Mouse (Mus musculus) 3134 (cell line): Measurements from ENCODE around the gene Olfr699.
"Not testable (repeated sequence)": the region's sequence is repeated elsewhere in the genome, so short reads cannot be mapped to it uniquely, and the experiment has no call there.

ENCODE experiments used
- DNase-seq: peaks from one replicate; pipeline ENCODE4 v3.0.0-alpha.2; 2011; ENCODE audit warnings: low spot score; ENCODE audit not compliant: insufficient read length; ENCODE audit errors: extremely low read depth

The Olfr699 gene

DNA sequence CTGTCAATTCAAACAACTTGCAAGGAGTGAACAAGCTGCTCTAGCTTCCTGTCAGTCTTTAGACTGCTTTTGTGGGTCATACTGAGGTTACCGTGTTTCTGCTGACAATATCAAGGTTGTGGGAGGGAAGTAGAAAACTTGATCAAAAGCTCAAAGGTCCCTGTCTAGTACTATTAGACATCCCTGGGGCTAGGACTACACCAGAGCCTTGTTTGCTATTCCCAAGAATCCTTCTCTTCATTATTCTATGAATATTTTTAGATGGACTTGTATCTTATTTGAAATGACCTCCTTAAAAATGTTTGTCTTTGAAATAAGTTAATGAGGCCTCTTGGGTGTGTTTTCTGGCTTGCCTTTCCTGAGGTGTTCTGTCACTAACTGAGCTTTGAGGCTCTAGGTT, at the start of gene Olfr699:
Gene Olfr699, minus strand, starts transcription at position 101 of the 400 bp plus-strand sequence.
- no peak for DNase-seq

DNA sequence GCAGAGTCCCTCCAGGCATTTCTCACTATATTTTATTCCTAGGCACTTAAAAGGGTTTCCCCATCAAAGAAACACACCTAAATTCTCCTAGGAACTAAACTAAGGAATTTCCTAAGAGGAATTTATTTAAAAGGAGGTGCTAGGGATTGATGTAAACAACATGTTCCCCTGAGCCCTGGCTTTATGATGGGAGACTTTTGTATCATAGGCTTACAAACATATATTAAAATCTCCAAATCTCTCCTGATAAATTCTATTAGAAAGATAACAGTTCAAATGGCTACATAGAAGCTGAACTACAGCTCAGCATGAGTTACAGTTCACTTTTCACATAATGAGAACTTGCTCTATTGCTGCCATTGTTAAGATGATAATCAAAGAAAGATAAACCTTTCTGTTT, 40.8 kb upstream of the Olfr699 start, which contains the start of gene Olfr702:
Gene Olfr702, minus strand, starts transcription at position 101 of the 400 bp plus-strand sequence.
- no peak for DNase-seq

DNA sequence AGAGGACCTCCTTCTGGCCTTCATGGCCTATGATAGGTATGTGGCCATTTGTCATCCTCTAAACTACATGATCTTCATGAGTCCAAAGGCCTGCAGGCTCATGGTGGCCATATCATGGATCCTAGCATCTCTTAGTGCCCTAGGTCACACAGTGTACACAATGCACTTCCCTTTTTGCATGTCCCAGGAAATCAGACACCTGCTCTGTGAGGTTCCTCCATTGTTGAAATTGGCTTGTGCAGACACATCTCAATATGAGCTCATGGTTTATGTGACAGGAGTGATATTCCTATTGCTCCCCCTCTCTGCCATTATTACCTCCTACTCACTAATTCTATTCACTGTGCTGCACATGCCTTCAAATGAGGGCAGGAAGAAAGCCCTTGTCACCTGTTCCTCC, 25.4 kb upstream of the Olfr699 start:
- no peak for DNase-seq

DNA sequence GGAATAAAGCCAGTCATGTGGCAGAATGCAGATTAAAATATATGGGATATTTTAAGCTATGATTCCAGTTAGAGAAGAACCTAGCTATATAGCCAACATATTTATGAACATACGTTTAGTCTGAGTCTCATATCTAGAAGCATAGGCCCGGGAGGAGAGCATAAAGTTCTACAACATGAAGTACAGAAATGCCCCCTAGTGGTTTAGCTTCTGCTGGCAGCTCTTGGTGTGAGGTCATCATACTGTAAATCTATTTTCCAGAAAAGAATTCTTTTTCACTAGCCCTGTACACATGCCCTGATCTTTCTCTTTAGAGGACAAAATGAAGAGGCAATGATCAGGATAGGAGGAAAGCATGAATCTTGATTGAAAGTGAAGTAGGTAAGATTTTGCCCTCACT, 22.8 kb upstream of the Olfr699 start:
- DNase-seq = no peak

DNA sequence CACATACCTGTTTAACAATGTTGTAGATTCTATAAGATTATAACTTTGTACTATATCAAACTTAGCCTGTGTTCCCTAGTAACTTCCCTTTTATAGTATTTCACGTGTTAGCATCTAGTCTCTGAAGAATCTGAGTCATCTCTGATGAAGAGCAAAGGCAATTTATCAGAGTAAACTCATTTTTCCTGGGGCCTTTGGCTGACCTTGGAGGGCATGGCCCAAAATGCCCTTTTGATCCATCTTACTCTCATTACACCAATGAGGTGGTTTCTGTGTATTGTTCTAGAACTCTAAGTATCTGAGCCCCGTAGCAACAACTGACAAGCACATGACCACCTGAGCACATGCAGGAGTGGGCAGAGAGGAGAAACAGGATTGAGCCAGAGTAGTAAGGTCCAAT, 20.8 kb upstream of the Olfr699 start, which contains the start of gene Olfr701:
Gene Olfr701, plus strand, starts transcription at position 301 of the 400 bp plus-strand sequence.
- DNase-seq = no peak

DNA sequence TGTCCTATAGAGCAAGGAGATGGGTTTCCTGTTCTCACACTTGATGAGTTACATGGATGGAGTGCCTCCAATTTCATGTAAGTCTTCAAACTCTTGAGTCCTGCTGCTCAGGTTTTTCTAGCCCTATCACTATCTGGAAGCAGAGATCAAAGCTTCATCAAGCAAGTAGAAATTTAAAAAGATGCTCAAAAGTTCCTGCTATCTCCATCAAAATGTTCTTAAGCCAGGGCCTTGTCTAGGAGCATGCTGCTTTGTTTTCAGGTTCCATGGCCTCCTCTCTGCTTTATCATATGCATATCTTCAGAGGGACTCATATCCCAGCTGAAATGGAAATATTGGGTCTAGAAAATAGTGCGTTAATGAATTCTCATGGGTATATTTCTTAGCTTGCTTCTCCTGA, 15.7 kb upstream of the Olfr699 start, which contains the start of gene Olfr700:
Gene Olfr700, minus strand, starts transcription at position 101 of the 400 bp plus-strand sequence.
- no peak for DNase-seq

DNA sequence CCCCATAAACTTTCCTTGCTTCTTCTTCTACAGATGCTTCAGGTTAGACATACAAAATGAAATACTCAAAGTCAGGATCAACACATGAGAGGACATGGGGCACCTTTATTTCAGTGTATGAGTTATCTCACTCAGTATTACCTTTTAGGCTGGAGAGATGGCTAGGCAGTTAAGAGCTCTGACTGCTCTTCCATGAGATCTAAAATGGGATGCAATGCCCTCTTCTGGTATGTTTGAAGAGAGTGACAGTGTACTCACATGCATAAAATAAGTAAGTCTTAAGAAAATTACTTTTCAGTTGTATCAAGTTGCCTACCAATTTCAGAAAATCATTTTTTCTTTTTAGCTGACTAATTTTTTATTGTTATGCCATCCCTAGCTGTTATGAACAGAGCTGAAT, 4.7 kb downstream of the Olfr699 start:
- DNase-seq = no peak

DNA sequence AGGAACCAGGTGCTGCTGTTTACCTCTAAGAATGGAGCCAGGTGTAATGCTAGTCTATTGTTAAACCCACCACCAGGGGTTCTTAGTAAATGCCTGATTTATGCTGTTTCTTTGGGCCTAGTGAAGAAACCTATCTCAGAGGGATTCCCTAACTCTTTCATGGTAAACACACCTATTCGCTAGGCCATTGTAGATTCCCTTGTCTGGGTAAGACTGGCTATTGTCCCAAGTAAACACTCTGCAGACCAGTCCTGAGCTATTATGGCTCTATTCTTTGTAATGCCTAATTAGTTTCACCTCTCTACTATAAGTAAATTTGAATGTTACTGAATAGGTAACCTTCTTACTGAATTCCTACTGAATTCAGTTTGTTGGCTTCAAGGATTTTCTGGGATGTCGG, 32.0 kb downstream of the Olfr699 start:
- DNase-seq = not testable (repeated sequence)

DNA sequence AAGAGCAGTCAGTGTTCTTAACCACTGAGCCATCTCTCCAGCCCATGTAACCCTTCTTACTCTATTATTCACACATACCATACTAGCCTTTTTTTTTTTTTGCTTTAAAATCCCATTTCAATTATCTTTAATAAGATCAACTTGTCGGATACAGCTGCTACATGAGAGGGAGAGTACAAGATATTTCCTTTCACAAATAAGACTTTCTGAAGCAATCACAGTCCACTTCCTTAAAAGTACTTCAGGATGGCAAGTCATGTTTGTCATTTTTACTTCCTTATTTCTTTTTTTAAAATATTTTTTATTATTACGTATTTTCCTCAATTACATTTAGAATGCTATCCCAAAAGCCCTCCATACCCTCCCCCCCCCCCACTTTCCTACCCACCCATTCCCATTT, 34.2 kb downstream of the Olfr699 start:
- no peak for DNase-seq

DNA sequence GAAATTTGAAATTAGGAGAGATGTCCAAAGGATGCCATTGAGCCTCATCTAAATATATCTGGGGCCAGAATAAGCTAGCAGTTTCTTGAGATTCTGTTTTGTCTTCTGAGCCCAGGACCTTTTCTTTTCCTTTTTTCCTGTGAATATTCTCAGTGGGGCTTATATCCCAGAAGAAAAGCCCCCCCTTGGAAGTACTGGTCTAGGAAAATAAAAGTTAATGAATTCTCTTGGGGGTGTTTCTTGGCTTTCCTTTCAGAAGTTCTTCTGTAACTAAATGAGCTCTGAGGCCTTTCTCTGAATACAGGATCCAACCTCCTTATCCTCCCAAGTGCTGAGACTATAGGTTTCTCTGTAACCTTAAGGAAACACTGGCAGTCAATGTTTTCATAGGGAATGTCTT, 37.7 kb downstream of the Olfr699 start, which contains the start of gene Olfr698:
Gene Olfr698, minus strand, starts transcription at position 101 of the 400 bp plus-strand sequence.
- DNase-seq = no peak

DNA sequence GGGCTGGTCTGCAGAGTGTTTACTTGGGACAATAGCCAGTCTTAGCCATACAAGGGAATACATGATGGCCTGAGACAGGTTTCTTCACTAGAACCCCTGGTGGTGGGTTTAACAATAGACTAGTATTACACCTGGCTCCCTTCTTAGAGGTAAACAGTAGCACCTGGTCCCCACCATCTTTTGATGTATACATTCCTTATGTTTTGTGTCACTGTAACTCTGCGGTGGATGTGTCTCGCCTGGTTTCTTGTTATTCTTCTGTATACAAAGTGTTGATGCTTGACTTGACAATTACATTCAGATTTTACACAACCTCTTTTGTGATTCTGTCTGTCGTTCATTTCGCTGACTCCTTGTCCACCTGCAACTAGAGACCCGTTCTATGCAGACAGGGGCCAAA, 47.2 kb downstream of the Olfr699 start:
- no peak for DNase-seq

DNA sequence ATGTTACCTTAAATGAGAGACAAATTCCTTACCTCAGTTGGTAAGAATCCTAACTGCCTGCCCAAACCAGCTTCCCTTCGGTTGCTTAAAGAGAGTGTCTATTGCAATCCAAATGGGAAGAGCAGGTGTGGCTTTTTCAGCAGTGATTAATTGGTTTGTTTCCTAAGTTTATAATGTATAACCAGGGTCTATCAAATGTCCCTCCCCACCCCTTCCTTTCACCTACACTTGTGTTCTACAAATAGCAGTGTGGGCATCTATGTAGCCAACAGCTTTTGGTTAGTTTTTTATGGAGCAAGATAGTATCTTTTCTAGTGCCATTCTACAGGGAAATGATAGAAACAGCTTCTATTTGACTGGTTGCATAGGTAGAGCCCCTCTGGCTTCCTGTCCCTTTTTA, 50.7 kb downstream of the Olfr699 start, which contains the start of gene Olfr697:
Gene Olfr697, minus strand, starts transcription at position 101 of the 400 bp plus-strand sequence.
- no peak for DNase-seq
